Mouse (Mus musculus): ENCODE data around the gene Gm6176.
"Not testable (repeated sequence)": the region's sequence is repeated elsewhere in the genome, so short reads cannot be mapped to it uniquely, and the experiment has no call there.

Gm6176 gene

DNA sequence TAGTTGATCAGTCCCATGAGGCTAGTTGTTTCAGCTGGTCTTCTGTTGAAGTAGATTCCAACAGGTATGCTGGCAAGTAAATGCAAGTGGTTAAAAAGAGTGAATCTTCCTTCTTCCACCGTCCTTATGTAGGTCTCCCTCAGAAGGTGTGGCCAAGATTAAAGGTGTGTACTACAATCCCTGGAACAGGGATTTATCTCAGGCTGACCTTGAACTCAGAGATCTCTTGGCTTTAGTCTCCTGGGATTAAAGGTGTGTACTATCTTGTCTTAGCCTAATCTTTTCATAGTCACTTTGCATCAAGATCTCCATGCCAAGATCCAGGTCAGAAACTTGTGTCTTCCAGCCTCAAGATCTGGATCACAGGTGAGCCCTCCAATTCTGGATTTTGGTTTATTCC lies at the start of gene Gm6176:
TSS of gene Gm6176 (minus strand) at position 101 of the 400 bp plus-strand sequence.
- not testable (repeated sequence) for DNase-seq (ENCODE audit: low spot score)

- DNase-seq (ENCODE audit: low spot score), result not testable (repeated sequence)
These were observed 12.7 kb upstream of the Gm6176 start, which contains the start of gene Vmn1r139 for GRCm38 (mm10) chr7:22068757-22069156. TSS of gene Vmn1r139 (plus strand) at chr7:22069057.

- not testable (repeated sequence) for DNase-seq (ENCODE audit: low spot score)
These were observed 27.3 kb downstream of the Gm6176 start, which contains the start of gene Vmn1r138 for GRCm38 (mm10) chr7:22028797-22029196. TSS of gene Vmn1r138 (minus strand) at chr7:22028897.

All from urinary bladder, postnatal 14 days (tissue).